Mouse (Mus musculus): ENCODE measurements at regions not wholly inside any gene's neighbourhood (a gene's known extent, or its start where the extent isn't known, plus 50 kb on each side); places are given as distances from the start of the nearest gene placed in this dataset.

DNA sequence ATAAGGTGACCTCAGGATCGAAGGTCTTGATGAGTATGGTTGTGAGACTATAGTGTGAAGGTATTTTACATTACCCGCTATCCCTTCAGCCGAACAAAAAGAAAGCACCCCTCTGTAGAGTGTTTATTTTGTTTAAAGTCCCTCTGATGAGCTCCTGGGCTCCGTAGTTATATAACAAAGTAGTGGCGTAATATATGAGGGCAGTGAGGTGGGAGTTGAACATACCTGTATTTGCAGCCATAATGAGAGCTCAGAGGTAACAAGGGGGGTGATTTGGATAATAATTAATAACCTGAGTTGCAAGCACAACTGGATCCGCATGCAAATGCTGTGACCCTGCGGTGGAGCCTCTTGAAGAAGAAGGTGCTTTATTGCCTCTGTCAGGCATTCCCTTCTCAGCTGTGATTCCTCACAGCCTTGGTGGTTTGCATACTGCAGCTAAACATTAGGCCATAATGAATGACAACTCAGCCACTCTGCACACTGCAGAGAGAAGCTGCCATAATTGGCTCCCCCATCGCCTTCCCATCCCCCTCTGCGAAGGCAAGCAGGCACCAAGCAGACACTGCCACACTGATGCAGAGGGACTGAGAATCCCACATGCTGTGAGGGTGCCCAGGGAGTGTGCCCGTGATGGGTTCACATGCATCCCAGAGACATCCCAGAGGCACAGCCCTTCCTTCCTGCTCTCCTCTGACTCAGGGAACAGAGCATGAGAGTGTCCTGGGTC, 163.3 kb downstream of the Nuf2 start:
- TF ChIP-seq CTCF (IDR thresholded peaks at IDR 0.05; ENCODE audit: extremely low read depth, insufficient read length, insufficient replicate concordance, low read depth, low read length): no peak
- TF ChIP-seq POLR2A (IDR thresholded peaks at IDR 0.05; ENCODE audit: low read depth, low read length): no peak
